Mouse (Mus musculus) cortical plate, adult 2 months (tissue): Measurements from ENCODE around the gene Ltn1. TPM values are rescaled to one million over a fixed set of nuclear protein-coding genes. Genes with fewer than 3 reads are reported as not detected.

Experiments
- H3K27ac ChIP-seq: fragments of 200-500 bp; 2 replicates; pipeline ENCODE4 v1.5.1; 2012; ENCODE audit warnings: low read length, control low read depth, inconsistent platforms; ENCODE audit not compliant: insufficient read depth
- H3K4me1 ChIP-seq: fragments of 200-500 bp; 2 replicates; pipeline ENCODE4 v1.6.1; 2011; ENCODE audit warnings: low read length; ENCODE audit not compliant: control insufficient read depth, insufficient read depth
- H3K4me3 ChIP-seq: fragments of 200-500 bp; 2 replicates; pipeline ENCODE4 v1.5.1; 2011; ENCODE audit warnings: mild to moderate bottlenecking, low read length, control low read depth; ENCODE audit not compliant: insufficient read depth
- CTCF ChIP-seq: fragments of 200-500 bp; IDR thresholded peaks from 2 replicates; pipeline ENCODE4 v1.5.1; 2011; ENCODE audit warnings: mild to moderate bottlenecking, control low read depth, low read length; ENCODE audit not compliant: insufficient read depth; ENCODE audit errors: extremely low read depth
- POLR2A ChIP-seq: fragments of 200-500 bp; IDR thresholded peaks from 2 replicates; pipeline ENCODE4 v1.6.1; 2011; ENCODE audit warnings: mild to moderate bottlenecking, low read length, control low read depth; ENCODE audit not compliant: insufficient read depth; ENCODE audit errors: extremely low read depth
- polyA plus RNA-seq: library from polyadenylated mRNA; depleted of rRNA; stranded (reverse); fragments of >200 nt; gene quantifications from 2 replicates; pipeline ENCODE4 v1.2.3, GENCODE M21; 2012; rRNA removed

The Ltn1 gene
- polyA plus RNA-seq, result 17.3 TPM in 2 replicates

DNA sequence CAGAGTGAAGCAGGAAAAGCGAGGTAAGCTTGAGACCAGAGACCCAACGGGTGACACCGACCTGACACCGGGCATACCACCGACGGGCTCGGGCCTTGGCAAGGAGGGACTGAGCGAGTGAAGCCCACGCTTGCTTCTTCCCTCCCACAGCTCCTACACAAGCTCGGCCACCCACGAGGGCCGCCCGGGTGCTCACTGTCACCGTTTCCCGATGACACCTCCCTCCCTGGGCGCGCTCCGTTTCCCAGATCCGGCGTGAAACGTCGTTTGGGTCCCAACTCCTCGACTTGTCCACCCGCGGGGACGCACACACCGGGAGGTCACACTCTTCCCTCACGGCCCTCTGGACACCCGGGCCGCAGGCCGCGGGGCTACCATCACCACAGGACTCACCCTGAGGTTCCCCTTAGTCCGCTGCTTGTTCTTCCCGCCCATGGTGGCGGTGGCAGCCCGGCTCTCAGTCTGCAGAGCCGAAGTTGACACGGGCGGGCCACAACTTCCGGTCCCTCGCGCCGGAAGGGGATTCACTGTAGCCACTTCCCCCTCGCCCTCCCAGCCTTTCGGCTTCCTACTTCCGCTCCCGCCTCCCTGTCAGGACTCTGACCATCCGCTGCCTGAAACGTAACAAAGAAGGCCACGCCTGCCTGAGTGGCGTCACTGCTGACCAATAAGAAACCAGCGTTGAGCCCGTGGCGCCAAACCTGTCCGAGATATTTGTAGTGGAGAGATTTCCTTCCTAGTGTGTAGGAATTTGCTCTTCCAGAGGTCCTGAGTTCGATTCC, at the start of gene Ltn1:
Gene Ltn1 (minus strand): TSS at position 580 of the 782 bp plus-strand sequence.
- H3K4me3 ChIP-seq, result peak within 1 kb of the TSS; percentile 90
- TF ChIP-seq POLR2A (peak; percentile 60; the same call in 1 of the 2 replicates), CTCF (no peak)
- no peak within 1 kb of the TSS for H3K27ac ChIP-seq
- no peaks in the 10 kb centered on the region for H3K4me1 ChIP-seq

DNA sequence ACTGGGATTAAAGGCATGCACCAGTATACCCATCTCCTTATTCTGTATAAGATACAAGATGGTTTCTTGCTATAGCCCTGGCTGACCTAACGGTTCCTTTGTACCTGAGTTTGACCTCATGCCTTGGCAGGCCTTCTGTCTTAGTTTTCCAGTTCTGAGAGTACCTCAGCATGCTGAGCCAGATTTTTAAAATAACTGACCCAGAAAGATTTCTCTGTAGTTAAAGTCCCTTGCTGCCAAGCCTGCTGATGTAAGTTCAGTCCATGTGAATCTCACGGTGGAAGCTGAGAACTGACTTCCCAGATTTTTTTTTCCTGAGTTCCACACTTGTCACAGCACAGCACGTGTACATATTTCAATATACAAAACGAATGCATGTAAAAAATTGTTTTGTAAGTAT, 38.2 kb upstream of the Ltn1 start:
- TF ChIP-seq CTCF (no peak), POLR2A (no peak)
- no peak overlapping the region for H3K27ac ChIP-seq
- H3K4me1 ChIP-seq, result no peaks in the 10 kb centered on the region
- no peak overlapping the region for H3K4me3 ChIP-seq

DNA sequence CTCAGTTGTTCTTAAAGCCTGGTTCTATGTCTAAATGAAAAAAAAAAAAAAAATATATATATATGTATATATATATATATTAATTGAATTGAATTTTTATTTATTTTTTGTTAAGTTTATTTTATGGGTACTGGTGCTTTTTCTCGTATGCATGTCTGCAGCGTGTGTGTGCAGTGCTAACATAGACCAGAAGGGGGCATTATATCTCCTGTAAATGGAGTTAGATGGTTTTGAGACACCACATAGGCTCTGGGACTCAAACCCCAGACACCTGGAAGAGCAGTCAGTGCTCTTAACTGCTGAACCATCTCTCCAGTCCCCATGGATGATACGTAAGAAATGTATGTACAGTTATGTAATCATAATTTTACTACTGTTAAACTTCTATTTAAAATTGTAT, 26.3 kb upstream of the Ltn1 start:
- Histone ChIP-seq H3K4me1 (peaks cover 6% of the 10 kb centered on the region), H3K27ac (no peak overlapping the region), H3K4me3 (no peak overlapping the region)
- TF ChIP-seq CTCF (no peak), POLR2A (no peak)

DNA sequence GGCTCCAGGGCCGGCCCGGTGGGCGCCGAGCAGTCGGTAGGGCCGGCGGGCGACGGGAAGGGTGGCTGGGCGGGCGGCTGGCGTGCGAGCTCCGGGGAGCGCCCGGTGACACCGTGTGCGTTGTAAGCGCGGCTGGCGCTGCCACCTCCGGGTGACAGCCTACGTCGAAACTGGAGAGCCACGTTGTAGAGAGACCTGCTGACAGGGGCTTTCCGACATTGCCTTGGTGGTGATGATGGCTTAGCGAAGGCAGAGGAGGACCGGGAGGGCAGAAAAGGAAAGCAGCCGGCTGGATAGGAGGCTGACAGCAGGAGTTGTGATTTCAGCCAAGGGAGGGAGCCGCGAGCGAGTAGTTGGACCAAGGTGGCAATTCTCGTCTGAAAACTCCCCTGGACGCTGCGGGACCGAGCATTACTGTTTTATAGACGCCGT, 22.8 kb upstream of the Ltn1 start:
- H3K4me1 ChIP-seq, result peaks cover 6% of the 10 kb centered on the region
- peak overlapping the region; percentile 76 for H3K4me3 ChIP-seq

DNA sequence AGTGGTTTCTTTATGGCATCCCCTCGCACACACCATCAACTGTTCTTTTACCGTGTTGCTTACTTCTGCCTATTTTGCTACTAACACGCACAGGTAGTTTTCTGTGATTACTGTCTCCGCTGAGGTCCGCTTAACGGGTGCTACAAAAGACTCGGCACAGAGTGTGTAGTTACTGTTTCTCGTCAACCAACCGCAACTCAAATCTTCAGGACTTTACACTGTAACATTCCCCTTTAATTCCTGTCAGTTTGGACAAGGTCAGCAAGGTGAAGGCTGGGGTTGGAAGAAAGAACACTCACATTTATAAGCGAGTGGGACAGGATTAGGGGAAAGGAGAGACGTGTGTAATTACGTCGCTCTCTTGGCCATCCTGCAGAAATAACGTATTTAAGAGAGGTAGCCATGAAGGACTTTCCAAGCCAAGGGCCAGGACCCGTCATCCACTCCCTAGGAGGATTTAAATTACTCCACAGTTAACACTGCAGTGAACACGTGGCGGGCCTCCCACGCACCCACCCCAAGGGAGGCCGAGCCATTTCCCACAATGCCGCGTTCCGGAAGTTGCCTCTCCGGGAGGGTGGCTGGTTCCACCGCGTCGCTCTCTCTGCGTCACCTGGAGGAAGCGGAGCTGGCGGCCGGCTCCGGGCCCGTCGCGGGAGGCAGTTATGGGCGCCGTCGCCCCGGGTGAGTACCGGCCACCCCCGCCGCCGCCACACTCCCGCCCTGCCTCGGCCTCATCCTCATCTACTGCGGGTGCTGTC, 22.2 kb upstream of the Ltn1 start, which contains the start of gene Usp16:
Gene Usp16 (plus strand): TSS at position 285 of the 761 bp plus-strand sequence.
- H3K4me1 ChIP-seq, result peaks cover 6% of the 10 kb centered on the region
- TF ChIP-seq POLR2A, result no peak; the same call in 1 of the 2 replicates
- TF ChIP-seq CTCF, result no peak
- H3K27ac ChIP-seq, result peak within 1 kb of the TSS; percentile 58
- H3K4me3 ChIP-seq, result peak within 1 kb of the TSS; percentile 76

More for the DNA sequence above, 22.8 kb upstream of the Ltn1 start:
- 0 out of 2 replicates have a peak, but pooled peaks have one; percentile 29 for TF ChIP-seq POLR2A
- no peak for TF ChIP-seq CTCF
- H3K27ac ChIP-seq, result peak overlapping the region; percentile 58

DNA sequence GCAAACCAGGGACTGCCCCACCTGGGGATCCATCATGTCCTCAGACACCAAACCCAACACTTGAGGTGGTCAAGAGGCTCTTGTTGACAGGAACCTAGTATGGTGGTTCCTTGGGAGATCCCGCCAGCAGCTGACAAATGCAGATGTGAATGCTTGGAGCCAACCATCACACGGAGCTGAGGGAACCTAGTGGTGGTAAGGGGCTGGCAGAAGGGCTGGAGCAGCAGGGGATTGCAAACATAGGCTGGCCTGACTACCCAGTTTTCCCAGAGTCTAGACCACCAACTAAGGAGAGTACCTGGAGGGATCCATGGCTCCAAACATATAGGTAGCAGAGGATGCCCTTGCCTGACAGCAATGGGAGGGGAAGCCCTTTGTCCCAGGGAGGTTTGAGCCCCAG, 20.8 kb upstream of the Ltn1 start:
- no peak for TF ChIP-seq CTCF
- no peak for TF ChIP-seq POLR2A
- Histone ChIP-seq H3K4me1 (peaks cover 6% of the 10 kb centered on the region), H3K27ac (no peak overlapping the region), H3K4me3 (no peak overlapping the region)

DNA sequence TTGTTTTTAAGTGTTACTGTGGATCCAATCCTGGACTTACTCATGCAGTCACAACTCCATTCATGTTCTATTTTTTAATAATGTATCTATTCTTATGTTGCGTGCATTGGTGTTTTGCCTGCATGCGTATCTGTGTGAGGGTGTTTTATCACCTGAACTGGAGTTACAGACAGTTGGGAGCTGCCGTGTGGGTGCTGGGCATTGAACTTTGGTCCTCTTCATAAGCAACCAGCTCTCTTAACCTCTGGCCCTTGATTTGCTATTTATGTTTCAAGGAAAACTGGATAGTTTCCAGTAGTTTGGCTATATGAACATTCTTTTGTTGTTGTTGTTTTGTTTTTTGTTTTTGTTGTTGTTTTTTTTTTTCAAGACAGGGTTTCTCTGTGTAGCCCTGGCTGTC, 13.1 kb upstream of the Ltn1 start:
- no peak for TF ChIP-seq CTCF
- Histone ChIP-seq H3K27ac (no peak overlapping the region), H3K4me1 (no peaks in the 10 kb centered on the region), H3K4me3 (no peak overlapping the region)

DNA sequence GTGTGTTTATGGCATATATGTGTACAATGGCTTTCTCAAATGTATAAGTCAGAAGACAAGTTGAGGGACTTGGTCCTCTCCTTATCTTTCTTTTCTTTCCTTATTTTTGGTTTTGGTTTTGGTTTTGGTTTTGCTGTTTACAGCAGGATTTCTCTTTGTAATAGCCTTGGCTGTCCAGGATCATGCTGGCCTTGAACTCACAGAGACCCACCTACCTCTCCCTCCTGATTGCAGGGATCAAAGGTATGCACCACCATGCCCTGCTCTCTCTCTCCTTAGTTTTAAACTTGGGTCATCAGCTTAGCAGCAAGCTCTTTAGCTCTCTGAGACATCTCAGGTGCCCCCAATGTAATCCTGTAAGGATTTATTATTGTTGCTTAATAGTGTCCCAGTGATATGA, 12.7 kb upstream of the Ltn1 start:
- no peaks in the 10 kb centered on the region for H3K4me1 ChIP-seq
- no peak for TF ChIP-seq POLR2A
- TF ChIP-seq CTCF, result no peak
- H3K27ac ChIP-seq, result no peak overlapping the region
- H3K4me3 ChIP-seq, result no peak overlapping the region

DNA sequence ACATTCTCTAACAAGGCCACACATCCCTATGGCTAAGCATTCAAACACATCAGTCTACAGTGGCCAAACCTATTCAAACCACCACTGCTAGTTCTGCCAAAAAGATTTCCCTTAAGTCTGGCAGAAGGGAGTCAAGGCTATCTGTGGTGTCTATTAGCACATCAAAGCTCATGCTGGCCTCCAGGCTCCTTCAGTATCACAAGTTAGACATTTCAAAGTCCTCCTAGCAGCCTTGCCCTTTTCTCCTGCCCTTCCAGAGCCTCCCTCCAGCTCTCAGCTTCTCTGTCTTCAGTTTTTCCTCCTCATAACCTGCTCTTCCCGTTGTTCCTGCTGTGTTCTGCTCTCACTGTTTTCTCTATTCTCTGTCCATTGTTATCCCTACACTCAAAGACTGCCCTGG, 11.7 kb upstream of the Ltn1 start:
- Histone ChIP-seq H3K4me3 (no peak overlapping the region), H3K27ac (no peak overlapping the region), H3K4me1 (peaks cover 1% of the 10 kb centered on the region; the same call in 1 of the 2 replicates)
- TF ChIP-seq CTCF (no peak), POLR2A (no peak)
